Mouse (Mus musculus) forebrain, embryonic 14.5 days (tissue): ENCODE results near the gene Zfp597. TPM values are rescaled to one million over a fixed set of nuclear protein-coding genes. Genes with fewer than 3 reads are reported as not detected.
"Not testable (repeated sequence)": the region's sequence is repeated elsewhere in the genome, so short reads cannot be mapped to it uniquely, and the experiment has no call there.

ENCODE experiments used
- ATAC-seq: fragments of 200-750 bp; cut with Nextera tagmentation; 2 replicates; pipeline ENCODE4 v1.8.0; 2017; ENCODE audit warnings: mild to moderate bottlenecking, moderate library complexity
- DNase-seq: peaks from one replicate; pipeline ENCODE4 v3.0.0-alpha.2; 2015; ENCODE audit warnings: low spot score
- H3K27ac ChIP-seq: fragments of 300-500 bp; sonication (generic); 2 replicates; pipeline ENCODE4 v1.5.1; 2014; ENCODE audit warnings: low read depth, mild to moderate bottlenecking, control low read depth, low read length, moderate library complexity
- H3K27me3 ChIP-seq: fragments of 300-500 bp; sonication (generic); replicated peaks from 2 replicates; pipeline ENCODE4 v1.6.1; 2014; ENCODE audit warnings: low read length, control low read depth, mixed read lengths; ENCODE audit not compliant: control insufficient read depth, insufficient read depth
- H3K36me3 ChIP-seq: fragments of 300-500 bp; sonication (generic); 2 replicates; pipeline ENCODE4 v1.6.1; 2014; ENCODE audit warnings: low read length, control low read depth; ENCODE audit not compliant: control insufficient read depth, insufficient read depth
- H3K4me1 ChIP-seq: fragments of 300-500 bp; sonication (generic); 2 replicates; pipeline ENCODE4 v1.6.1; 2014; ENCODE audit warnings: antibody characterized with exemption, low read length, control low read depth; ENCODE audit not compliant: control insufficient read depth, insufficient read depth
- H3K4me2 ChIP-seq: fragments of 300-500 bp; sonication (generic); 2 replicates; pipeline ENCODE4 v1.6.1; 2014; ENCODE audit warnings: mild to moderate bottlenecking, control low read depth, low read length
- H3K4me3 ChIP-seq: fragments of 300-500 bp; sonication (generic); 2 replicates; pipeline ENCODE4 v1.5.1; 2014; ENCODE audit warnings: low read depth, low read length, control low read depth
- H3K9ac ChIP-seq: fragments of 300-500 bp; sonication (generic); 2 replicates; pipeline ENCODE4 v1.6.1; 2014; ENCODE audit warnings: mild to moderate bottlenecking, low read length, control low read depth, moderate library complexity
- H3K9me3 ChIP-seq: fragments of 300-500 bp; sonication (generic); replicated peaks from 2 replicates; pipeline ENCODE4 v1.6.1; 2016; ENCODE audit warnings: low read length, control low read depth, mixed read lengths; ENCODE audit not compliant: control insufficient read depth
- WGBS: fragments of 180-500 bp; shearing (Covaris S2); extraction: QIAGEN DNeasy Blood & Tissue Kit; methylation state at CpG from one replicate; pipeline ENCODE4 v1.1.7; 2014; 5-methylcytosine and 5-hydroxymethylcytosine counted together
- polyA plus RNA-seq: library from polyadenylated mRNA; unstranded; fragments of >200 nt; fragmentation: Nextera tagmentation; extraction: Ambion mirVana; gene quantifications from 2 replicates; pipeline ENCODE4 v1.2.1, GENCODE M21; 2014

Gene Zfp597
- polyA plus RNA-seq, 1 experiment from 2014 or later = 12.6 TPM

DNA sequence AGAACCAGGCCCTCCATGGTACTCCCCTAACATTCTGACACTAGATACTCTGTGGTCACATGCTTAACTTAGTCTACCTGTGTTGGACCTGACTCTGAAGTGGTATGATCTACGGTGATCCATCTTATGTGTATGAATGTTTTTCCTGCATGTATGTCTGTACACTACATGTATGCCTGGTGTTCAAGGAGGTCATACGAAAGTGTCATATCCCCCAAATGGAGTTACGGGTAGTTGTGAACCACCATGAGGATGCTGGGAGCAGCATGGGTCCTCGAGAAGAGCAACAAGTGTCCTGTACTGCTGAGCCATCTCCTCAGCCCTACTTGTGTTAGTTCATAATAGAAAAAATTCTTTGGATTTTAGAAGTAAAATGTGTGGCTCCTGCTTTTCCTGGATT is 8.0 kb downstream of the Zfp597 start:
- H3K9ac ChIP-seq = no peak overlapping the region
- H3K4me2 ChIP-seq = no peak overlapping the region
- no peak overlapping the region for H3K4me3 ChIP-seq
- H3K27me3 ChIP-seq = no peaks in the 10 kb centered on the region
- H3K4me1 ChIP-seq = peaks cover 10% of the 10 kb centered on the region; the same call in 1 of the 2 replicates
- 94% methylated on average over 4 of the region's 4 CpGs for WGBS
- H3K9me3 ChIP-seq = no peaks in the 10 kb centered on the region
- H3K36me3 ChIP-seq = peaks cover 22% of the 10 kb centered on the region; the same call in 1 of the 2 replicates
- ATAC-seq (no peak), DNase-seq (no peak)
- H3K27ac ChIP-seq = no peak overlapping the region

DNA sequence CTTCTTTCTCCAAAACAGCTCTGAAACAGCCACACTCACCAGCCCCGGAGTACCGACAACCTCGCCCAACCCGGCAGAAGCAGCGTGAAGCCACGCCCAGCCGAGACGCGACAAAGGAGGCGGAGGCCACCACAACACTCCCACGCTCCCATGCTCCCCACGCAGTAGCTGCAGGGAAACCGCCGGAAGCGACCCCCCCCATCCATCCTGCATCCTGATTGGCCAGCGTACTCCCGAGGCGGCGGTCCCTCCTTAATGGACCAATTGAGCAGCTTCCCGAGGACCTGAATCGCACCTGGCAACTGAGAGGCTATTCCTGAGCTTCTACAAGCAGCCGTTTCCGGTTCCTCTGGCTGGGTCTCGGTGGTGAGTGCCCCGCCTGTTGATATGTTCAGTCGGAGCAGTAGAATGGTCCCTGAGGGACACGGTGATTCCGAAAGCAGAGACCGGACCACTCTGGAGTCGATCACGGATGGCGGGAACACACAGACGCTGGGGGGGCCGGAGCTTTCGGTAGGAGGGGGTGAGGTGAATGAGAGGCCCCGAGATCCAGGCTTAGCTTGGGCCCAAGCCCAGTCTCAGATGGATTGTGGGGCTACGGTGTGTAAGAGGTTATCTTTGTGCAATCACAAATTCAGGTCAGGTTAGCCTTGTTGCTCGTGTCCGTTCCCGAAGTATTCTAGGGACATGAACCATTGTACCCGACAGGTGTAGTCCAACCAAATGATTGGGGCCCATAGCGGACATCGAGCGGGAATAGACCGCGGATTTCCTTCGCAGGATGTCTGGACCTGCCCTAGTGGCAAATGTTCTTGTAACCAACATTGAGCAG is 11.9 kb downstream of the Zfp597 start, which contains the start of gene Naa60:
TSS of gene Naa60 (plus strand) at position 160 of the 832 bp plus-strand sequence.
- 3% methylated on average over 47 of the region's 47 CpGs for WGBS
- ATAC-seq = peak; percentile 99
- peaks cover 16% of the 10 kb centered on the region for H3K36me3 ChIP-seq
- H3K4me2 ChIP-seq = peak within 1 kb of the TSS; percentile 93
- peak within 1 kb of the TSS; percentile 60 for H3K9ac ChIP-seq
- H3K27ac ChIP-seq = peak within 1 kb of the TSS; percentile 72
- DNase-seq = peak; percentile 96
- H3K4me3 ChIP-seq = peak within 1 kb of the TSS; percentile 55
- H3K9me3 ChIP-seq = no peaks in the 10 kb centered on the region
- H3K27me3 ChIP-seq = no peaks in the 10 kb centered on the region
- peaks cover 10% of the 10 kb centered on the region; the same call in 1 of the 2 replicates for H3K4me1 ChIP-seq

- ATAC-seq (no peak), DNase-seq (no peak)
- Histone ChIP-seq H3K4me2 (peak overlapping the region; percentile 93), H3K9me3 (no peaks in the 10 kb centered on the region), H3K27me3 (no peaks in the 10 kb centered on the region), H3K4me3 (peak overlapping the region; percentile 55), H3K9ac (peak overlapping the region; percentile 60), H3K27ac (no peak overlapping the region), H3K36me3 (peaks cover 17% of the 10 kb centered on the region), H3K4me1 (peaks cover 10% of the 10 kb centered on the region; the same call in 1 of the 2 replicates)
- 2% methylated on average over 16 of the region's 16 CpGs for WGBS
Observed at GRCm38 (mm10) chr16:3871815-3872214, 12.5 kb downstream of the Zfp597 start.

- no peak overlapping the region for H3K4me3 ChIP-seq
- H3K9ac ChIP-seq = no peak overlapping the region
- no peaks in the 10 kb centered on the region for H3K4me1 ChIP-seq
- H3K27me3 ChIP-seq = no peaks in the 10 kb centered on the region
- peaks cover 26% of the 10 kb centered on the region for H3K36me3 ChIP-seq
- WGBS = 94% methylated on average over 4 of the region's 4 CpGs
- DNase-seq = no peak
- no peak for ATAC-seq
- H3K27ac ChIP-seq = no peak overlapping the region
- no peaks in the 10 kb centered on the region for H3K9me3 ChIP-seq
- H3K4me2 ChIP-seq = no peak overlapping the region
Observed at GRCm38 (mm10) chr16:3859254-3859653, 25.1 kb downstream of the Zfp597 start.

DNA sequence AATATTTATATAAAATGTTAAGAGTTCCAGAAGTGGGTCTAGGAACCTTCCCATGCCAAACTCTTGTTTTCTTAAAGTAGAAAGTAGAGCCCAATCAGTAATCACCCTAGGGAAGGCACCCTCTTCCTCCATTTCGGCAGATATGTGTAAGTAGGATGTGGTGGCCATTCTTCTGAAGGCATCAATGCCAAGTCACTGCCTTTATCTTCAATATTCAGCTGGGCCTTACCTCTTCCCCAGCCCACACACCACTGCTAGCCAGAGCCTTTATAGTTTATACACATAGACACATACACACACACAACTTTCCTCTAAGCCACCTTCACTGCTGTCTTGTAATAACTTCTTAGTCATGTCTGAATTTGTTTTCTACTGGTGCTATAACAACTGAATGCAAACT is 28.6 kb downstream of the Zfp597 start:
- no peak overlapping the region for H3K4me3 ChIP-seq
- H3K4me1 ChIP-seq = no peaks in the 10 kb centered on the region
- no peak overlapping the region for H3K27ac ChIP-seq
- no peaks in the 10 kb centered on the region for H3K27me3 ChIP-seq
- H3K9me3 ChIP-seq = no peaks in the 10 kb centered on the region
- H3K36me3 ChIP-seq = peaks cover 6% of the 10 kb centered on the region
- no peak for DNase-seq
- H3K4me2 ChIP-seq = no peak overlapping the region
- no peak overlapping the region for H3K9ac ChIP-seq
- no peak for ATAC-seq
- WGBS = 78% methylated on average over 1 of the region's 1 CpGs

- 0 out of 2 replicates have a peak, but pooled peaks cover 2% of the 10 kb centered on the region for H3K36me3 ChIP-seq
Observed at GRCm38 (mm10) chr16:3854437-3855182, 29.8 kb downstream of the Zfp597 start.

DNA sequence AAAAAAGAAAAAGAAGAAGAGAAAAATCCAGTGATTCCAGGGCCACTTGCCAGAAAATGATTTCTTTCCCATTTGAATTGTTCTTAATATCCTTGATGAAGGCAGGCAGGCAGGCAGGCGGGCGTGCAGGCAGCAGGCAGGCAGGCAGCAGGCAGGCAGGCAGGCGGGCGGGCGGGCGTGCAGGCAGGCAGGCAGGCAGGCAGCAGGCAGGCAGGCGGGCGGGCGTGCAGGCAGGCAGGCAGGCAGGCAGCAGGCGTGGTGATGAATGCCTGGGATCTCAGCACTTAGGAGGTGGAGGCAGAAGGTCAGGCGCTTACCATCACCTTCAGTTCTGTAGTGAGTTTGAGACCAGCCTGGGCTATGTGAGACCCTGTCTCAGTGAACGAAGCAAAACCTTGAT is 31.8 kb downstream of the Zfp597 start:
- H3K4me3 ChIP-seq = no peak overlapping the region
- DNase-seq = no peak
- WGBS = 34% methylated on average over 11 of the region's 12 CpGs
- H3K4me1 ChIP-seq = peaks cover 5% of the 10 kb centered on the region
- no peak overlapping the region for H3K4me2 ChIP-seq
- no peak for ATAC-seq
- no peak overlapping the region for H3K27ac ChIP-seq
- no peaks in the 10 kb centered on the region for H3K36me3 ChIP-seq
- no peak overlapping the region for H3K9ac ChIP-seq
- no peaks in the 10 kb centered on the region for H3K27me3 ChIP-seq
- H3K9me3 ChIP-seq = no peaks in the 10 kb centered on the region

More at GRCm38 (mm10) chr16:3854437-3855182, 29.8 kb downstream of the Zfp597 start:
- ATAC-seq = no peak
- Histone ChIP-seq H3K27ac (no peak overlapping the region), H3K27me3 (no peaks in the 10 kb centered on the region), H3K4me2 (no peak overlapping the region), H3K9me3 (no peaks in the 10 kb centered on the region), H3K4me3 (no peak overlapping the region), H3K9ac (no peak overlapping the region), H3K4me1 (no peaks in the 10 kb centered on the region)
- 50% methylated on average over 11 of the region's 11 CpGs for WGBS
- DNase-seq = no peak

- H3K27ac ChIP-seq, H3K9me3 ChIP-seq, ATAC-seq, H3K36me3 ChIP-seq, DNase-seq, H3K9ac ChIP-seq, H3K4me2 ChIP-seq, H3K27me3 ChIP-seq, H3K4me3 ChIP-seq, H3K4me1 ChIP-seq: not testable (repeated sequence)
- 88% methylated on average over 13 of the region's 13 CpGs for WGBS
Observed at GRCm38 (mm10) chr16:3851301-3851700, 33.1 kb downstream of the Zfp597 start.
